Mouse (Mus musculus) bone marrow macrophage, adult 2 months (primary cell): ENCODE data around the gene Ccdc117.

ENCODE experiments used
- CTCF ChIP-seq: IDR thresholded peaks from 2 replicates; pipeline ENCODE4 v1.5.1; 2012; ENCODE audit warnings: low read depth, mild to moderate bottlenecking, low read length, moderate library complexity
- POLR2A ChIP-seq: IDR thresholded peaks from 2 replicates; pipeline ENCODE4 v1.6.1; 2012; ENCODE audit warnings: mild to moderate bottlenecking, low read depth, low read length, borderline replicate concordance

GRCm38 (mm10) chr11:5571856-5572255 lies 29.9 kb upstream of the Ccdc117 start:
- TF ChIP-seq CTCF (no peak), POLR2A (no peak)
